Mouse (Mus musculus): Measurements from ENCODE around the gene St6gal1. TPM values are rescaled to one million over a fixed set of nuclear protein-coding genes. Genes with fewer than 3 reads are reported as not detected.
A peak's percentile ranks its signal among the peaks of the same experiment; 100 is the strongest.
"Not testable (repeated sequence)": the region's sequence is repeated elsewhere in the genome, so short reads cannot be mapped to it uniquely, and the experiment has no call there.

Gene St6gal1
- 48.4 and 50.5 TPM in 2 replicates for total RNA-seq (2021)
- long read RNA-seq, full-length matches to known transcripts: 5 of 20 reads
- long read RNA-seq, partial matches to known transcripts: 5 of 20 reads
- long read RNA-seq, other reads (novel, unspliced or antisense): 10 of 20 reads

DNA sequence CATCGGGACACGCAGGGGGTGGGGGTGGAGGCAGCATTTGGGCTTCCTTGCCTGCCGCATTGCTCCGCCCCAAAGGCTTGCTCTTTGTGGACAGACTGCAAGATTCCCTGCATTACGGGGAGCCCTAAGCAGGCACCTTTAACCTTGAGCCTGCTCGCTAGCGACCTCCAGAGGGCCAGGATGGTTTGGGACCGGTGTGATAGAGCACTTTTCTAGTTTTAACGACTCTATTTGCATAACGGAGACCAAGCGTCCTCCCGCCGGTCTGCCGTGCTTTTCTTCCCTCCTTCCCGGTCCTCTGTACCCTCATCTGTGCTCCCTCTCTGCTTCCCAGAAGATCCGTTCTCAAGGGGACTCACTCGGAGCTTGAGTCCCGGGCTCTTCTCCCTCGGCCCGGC is at the start of gene St6gal1:
St6gal1 (plus strand) TSS at position 70 of the 398 bp plus-strand sequence.
- peak; percentile 86 for DNase-seq

- DNase-seq: no peak
Observed at GRCm38 (mm10) chr16:23174855-23175254, 49.7 kb upstream of the St6gal1 start.

DNA sequence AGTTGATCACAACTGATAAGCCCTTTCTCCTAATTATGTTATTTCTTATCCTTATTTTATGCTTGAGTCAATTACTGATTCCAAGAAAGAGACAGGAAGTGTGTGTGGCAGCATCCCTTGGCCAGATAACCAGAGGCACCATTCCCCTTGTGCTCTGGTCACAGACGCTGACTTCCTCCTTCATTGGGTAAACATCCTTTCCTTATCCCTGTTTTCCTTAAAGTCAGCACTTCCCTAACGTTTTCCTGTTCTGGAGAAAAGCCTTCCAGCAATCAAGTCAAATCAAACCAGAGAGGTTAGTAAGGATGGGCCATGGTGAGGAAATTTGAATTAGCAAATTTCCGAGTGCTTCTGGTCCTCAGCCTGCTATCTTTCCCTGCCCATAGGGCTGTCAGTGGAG is 48.6 kb upstream of the St6gal1 start:
- DNase-seq: no peak

GRCm38 (mm10) chr16:23177856-23178255 is 46.7 kb upstream of the St6gal1 start:
- DNase-seq: no peak

GRCm38 (mm10) chr16:23178796-23179195 is 45.7 kb upstream of the St6gal1 start:
- no peak for DNase-seq

- DNase-seq: not testable (repeated sequence)
Observed at GRCm38 (mm10) chr16:23179436-23179835, 45.1 kb upstream of the St6gal1 start.

DNA sequence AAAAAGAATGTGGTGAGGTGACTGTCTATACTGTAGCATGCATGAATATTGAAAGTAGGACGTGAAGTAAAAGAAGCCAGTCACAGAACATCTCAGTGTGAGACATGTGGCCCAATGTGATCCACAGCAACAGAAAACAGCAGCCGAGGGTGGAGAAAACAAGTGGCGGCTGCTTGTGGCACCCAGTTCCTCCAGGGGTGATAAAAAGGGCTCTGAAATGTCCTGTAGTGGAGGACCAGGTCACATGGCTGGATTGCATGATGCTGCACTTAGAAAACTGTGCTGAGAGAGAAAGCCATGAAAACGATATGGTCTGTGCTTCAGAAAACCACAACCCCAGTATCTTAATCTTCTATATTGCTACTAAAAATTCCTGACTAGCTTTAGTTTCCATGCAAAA is 43.5 kb upstream of the St6gal1 start:
- no peak for DNase-seq

- DNase-seq: no peak
Observed at GRCm38 (mm10) chr16:23181487-23181886, 43.1 kb upstream of the St6gal1 start.

- no peak for DNase-seq
Observed at GRCm38 (mm10) chr16:23181942-23182597, 42.5 kb upstream of the St6gal1 start.

DNA sequence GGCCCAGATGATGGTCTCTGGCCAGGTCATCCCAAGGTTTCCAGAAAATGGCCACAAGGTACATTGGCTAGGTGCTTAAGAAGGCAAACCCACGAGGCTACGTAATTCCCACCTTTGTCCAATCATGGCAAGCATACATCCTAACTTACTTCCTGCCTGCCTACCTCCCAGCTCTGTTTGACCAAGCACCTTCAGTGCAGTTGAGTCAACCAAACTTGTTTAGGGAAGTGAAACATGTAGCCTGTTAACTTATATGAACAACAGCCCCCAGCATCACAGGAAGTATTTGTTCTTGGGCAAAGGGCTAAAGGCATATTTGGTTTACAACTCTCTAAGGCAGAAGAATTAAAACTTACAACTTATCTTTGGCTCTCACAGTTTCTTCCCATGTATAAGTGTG is 38.7 kb upstream of the St6gal1 start:
- no peak for DNase-seq

GRCm38 (mm10) chr16:23186418-23186817 is 38.1 kb upstream of the St6gal1 start:
- DNase-seq: no peak

GRCm38 (mm10) chr16:23187983-23188382 is 36.6 kb upstream of the St6gal1 start:
- DNase-seq: no peak

DNA sequence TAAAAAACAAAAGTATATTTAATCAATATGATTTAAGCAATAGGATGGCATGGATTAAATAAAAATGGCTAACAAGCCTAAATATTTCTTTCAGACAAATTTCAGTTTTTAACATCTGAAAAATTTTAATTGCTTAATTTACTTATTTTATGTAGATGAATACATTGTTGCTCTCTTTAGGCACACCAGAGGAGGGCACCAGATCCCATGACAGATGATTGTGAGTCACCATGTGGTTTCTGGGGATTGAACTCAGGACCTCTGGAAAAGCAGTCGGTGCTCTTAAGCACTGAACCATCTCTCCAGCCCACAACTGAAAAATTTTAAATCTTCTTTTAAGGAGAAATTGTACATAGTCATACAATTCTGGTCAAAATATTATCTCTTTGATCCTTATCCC is 34.9 kb upstream of the St6gal1 start:
- DNase-seq: no peak

- DNase-seq: no peak
Observed at GRCm38 (mm10) chr16:23191560-23192242, 32.8 kb upstream of the St6gal1 start.

GRCm38 (mm10) chr16:23195618-23196017 is 28.9 kb upstream of the St6gal1 start:
- no peak for DNase-seq

GRCm38 (mm10) chr16:23196296-23196695 is 28.2 kb upstream of the St6gal1 start:
- DNase-seq: no peak

DNA sequence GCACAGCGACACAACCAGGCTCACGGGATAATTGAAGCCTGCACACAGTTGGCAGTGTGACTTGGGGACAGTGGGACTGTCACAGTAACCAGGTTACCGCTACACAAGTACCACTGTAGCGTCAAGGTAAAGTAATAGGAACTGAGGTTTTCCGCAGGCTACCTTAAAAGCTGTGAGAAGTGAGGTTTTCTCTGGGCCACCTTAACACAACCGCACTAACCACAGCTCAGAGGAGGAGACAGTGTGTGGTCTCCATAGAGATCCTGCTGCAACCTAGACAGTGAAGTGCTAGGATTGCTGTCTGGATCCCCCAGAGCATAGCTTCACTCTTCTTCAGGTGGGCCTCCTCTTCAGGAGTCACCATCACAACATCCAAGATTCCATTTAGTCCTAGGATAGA is 27.7 kb upstream of the St6gal1 start:
- no peak for DNase-seq

DNA sequence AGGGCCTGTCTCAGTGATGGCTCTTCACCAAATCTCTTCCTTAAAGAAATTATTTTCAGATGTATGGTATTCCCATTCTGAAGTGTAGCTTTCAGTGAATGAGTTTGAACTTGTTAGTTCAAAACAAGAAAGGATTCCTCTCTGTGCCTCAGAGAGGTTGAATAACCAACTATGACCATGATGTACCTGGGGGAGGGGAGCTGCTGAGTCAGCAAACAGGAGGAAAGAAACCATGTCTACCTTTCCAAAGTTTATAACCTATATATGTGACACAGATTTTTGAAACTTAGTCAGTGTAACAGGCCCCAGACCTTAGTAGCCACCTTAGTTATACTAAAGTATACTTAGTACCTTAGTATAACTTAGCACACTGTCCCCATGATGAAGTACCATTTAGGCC is 23.0 kb upstream of the St6gal1 start:
- no peak for DNase-seq

GRCm38 (mm10) chr16:23214314-23214713 is 10.2 kb upstream of the St6gal1 start:
- no peak for DNase-seq

DNA sequence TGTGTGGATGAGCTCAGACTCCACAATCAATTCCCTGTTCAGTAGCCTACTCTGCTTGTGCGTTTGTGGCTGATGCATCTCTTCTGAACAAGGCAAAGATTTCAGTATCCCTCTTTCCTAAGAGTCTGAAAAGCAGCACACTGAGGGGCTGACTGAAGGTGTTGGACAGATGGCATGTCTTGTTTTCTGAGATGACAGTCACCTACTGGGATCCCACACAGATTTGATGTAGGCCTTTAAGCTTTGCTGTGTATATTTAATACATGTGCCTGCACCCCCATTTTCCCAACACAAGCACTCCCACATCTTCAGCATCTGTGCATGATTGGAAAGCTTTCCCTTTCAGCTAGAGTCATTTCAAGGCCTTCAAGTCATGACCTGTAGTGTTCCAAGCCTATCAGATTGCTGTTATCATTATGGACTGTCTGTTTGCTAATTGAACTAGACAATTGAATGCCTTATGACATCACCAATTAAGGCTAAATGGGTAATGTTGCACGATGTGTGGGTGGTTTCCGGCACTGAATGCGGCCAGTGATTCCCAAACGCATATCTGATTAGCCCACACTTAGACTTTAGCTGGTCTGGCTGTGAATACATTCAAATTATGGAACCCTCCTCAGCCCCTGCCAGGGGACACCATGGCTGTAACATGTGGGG is 9.2 kb upstream of the St6gal1 start:
- no peak for DNase-seq

GRCm38 (mm10) chr16:23216366-23216765 is 8.2 kb upstream of the St6gal1 start:
- no peak for DNase-seq

DNA sequence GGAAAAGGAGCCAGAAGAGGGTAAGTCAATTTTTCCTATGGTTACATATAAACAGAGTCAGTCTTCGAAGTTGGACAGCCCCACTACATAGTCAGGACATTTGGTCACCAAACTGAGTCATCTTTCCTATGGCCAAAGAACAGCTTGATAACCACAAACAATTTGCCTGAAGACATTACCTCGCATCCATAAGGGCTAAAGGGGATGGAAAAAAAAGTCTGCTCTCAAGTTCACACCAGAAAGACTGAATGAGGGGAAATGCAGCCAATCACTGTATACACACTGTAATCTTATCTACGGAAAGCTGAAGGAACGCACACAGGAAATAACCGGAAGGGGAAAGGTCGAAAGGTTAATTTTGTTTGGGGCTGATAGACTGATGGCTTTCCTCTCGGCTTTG is 6.2 kb upstream of the St6gal1 start:
- DNase-seq: no peak

DNA sequence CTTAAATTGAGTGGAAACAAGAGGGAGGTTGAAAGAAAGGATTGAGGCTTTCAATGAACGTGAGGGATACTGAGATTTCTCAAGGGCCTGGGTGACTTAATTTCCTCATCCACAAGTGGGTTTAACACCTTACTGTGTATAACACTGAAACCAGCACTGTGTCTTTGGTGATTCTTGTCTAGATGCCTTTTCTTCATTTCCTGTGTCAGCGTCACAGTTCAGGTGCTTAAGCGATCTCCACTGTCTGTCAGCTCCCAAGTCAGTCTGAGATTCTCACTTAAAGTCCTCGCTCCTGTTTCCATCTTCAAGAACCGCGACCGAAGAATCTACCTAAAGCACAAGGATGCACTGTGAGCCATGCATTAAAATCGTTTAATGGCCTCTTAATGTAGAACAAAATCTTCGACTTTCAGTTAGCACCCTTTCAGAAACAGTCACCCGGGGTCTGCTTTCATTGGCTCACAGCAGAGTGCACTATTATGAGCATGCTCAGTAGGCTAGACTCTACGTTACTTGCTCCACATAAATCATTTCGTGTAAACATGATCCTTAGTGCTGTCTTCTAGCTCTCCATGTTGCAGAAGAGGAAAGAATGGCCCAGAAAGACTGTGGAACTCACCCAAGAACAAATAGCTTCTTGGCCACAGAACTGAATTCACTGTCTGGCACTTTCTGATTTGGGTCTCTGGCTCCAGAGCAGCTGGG is 1.2 kb upstream of the St6gal1 start:
- no peak for DNase-seq
